Comparison of ENCODE assay signal across 22 mouse cellular contexts in the genomic region with DNA sequence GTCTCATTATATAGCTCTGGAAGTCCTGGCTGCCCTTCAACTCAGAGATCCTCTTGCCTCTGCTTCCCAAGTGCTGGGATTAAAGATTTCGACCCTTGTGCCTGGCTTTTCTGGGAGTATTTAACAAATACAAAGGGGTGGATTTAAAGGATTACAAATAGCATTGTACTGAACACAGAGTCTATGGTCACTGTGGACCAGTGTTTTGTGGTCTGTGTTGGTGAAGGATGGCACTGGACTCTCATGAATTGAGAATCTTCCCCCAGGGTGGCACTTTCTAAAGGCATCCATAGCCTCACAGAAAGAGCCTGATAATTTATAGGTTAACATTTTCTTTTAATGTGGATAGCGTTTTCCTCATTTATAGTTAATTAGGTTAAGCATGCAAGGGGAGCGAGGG. TPM values are rescaled to one million over a fixed set of nuclear protein-coding genes. Genes with fewer than 3 reads are reported as not detected.
DNase-seq lines count a peak whose midpoint lies in the region; ATAC-seq lines count a peak whose summit lies in the region.
"Had no signal": no experiment of that assay in that cellular context is flagged by ENCODE, and none has a peak within 500 bp of the region (broad histone marks: within the 10 kb centered on the region; RNA-seq: fewer than 3 reads in every experiment).

No protein-coding gene starts in this region.

- ATAC-seq in hindbrain, embryonic 16.5 days: 0 out of 2 replicates have a peak, but pooled peaks have one; percentile 6
- ATAC-seq in hindbrain, embryonic 12.5 days (ENCODE audit: low FRiP score): no peak
- peak; percentile 43; the same call in 1 of the 2 replicates for ATAC-seq in neural tube, embryonic 13.5 days (ENCODE audit: low read depth)
- no peak for ATAC-seq in neural tube, embryonic 15.5 days (ENCODE audit: low FRiP score)
- ATAC-seq: forebrain, embryonic 14.5 days; forebrain, embryonic 16.5 days had no signal

- H3K9me3 ChIP-seq in hindbrain, embryonic 16.5 days (ENCODE audit: control insufficient read depth, low read length): no peaks in the 10 kb centered on the region
- H3K9me3 ChIP-seq in hindbrain, embryonic 12.5 days (replicated peaks): no peaks in the 10 kb centered on the region
- H3K9me3 ChIP-seq in neural tube, embryonic 13.5 days: no peaks in the 10 kb centered on the region
- no peaks in the 10 kb centered on the region for H3K9me3 ChIP-seq in neural tube, embryonic 15.5 days (replicated peaks)
- H3K9me3 ChIP-seq: embryonic facial prominence, embryonic 13.5 days; embryonic facial prominence, embryonic 15.5 days; forebrain, embryonic 10.5 days; forebrain, embryonic 12.5 days had no signal

- H3K36me3 ChIP-seq in hindbrain, embryonic 16.5 days (ENCODE audit: control insufficient read depth, insufficient read depth, low read length): no peaks in the 10 kb centered on the region
- no peaks in the 10 kb centered on the region for H3K36me3 ChIP-seq in hindbrain, embryonic 12.5 days
- no peaks in the 10 kb centered on the region for H3K36me3 ChIP-seq in neural tube, embryonic 13.5 days
- no peaks in the 10 kb centered on the region for H3K36me3 ChIP-seq in neural tube, embryonic 15.5 days
- H3K36me3 ChIP-seq: embryonic facial prominence, embryonic 13.5 days; embryonic facial prominence, embryonic 15.5 days; forebrain, embryonic 10.5 days; forebrain, embryonic 12.5 days had no signal

- DNase-seq in lung, postnatal 25 days (ENCODE audit: low spot score): no peak
- DNase-seq: adrenal gland, adult 2 months; adrenal gland, postnatal 10 days; adrenal gland, postnatal 25 days; cerebellum, adult 11 months; cerebellum, adult 18-20 months; cerebellum, adult 8-10 months; cerebellum, adult 9-11 months; cerebellum, postnatal 14 days; cerebellum, postnatal 36 days; embryo, embryonic 11 days had no signal

- H3K27me3 ChIP-seq in hindbrain, embryonic 16.5 days (replicated peaks; ENCODE audit: control insufficient read depth, insufficient read depth, low read length): no peaks in the 10 kb centered on the region
- no peaks in the 10 kb centered on the region for H3K27me3 ChIP-seq in hindbrain, embryonic 12.5 days
- no peaks in the 10 kb centered on the region for H3K27me3 ChIP-seq in neural tube, embryonic 13.5 days
- no peaks in the 10 kb centered on the region for H3K27me3 ChIP-seq in neural tube, embryonic 15.5 days (replicated peaks)
- H3K27me3 ChIP-seq: embryonic facial prominence, embryonic 13.5 days; embryonic facial prominence, embryonic 15.5 days; forebrain, embryonic 12.5 days had no signal

- WGBS in hindbrain, embryonic 16.5 days: 45% methylated on average over 3 of the region's 3 CpGs
- 68% methylated on average over 3 of the region's 3 CpGs for WGBS in hindbrain, embryonic 12.5 days
- 36% methylated on average over 3 of the region's 3 CpGs for WGBS in neural tube, embryonic 13.5 days
- 28% methylated on average over 3 of the region's 3 CpGs for WGBS in neural tube, embryonic 15.5 days

- H3K4me1 ChIP-seq in hindbrain, embryonic 16.5 days (ENCODE audit: control insufficient read depth, insufficient read depth, low read depth, low read length): no peaks in the 10 kb centered on the region
- H3K4me1 ChIP-seq in hindbrain, embryonic 12.5 days: no peaks in the 10 kb centered on the region
- no peaks in the 10 kb centered on the region for H3K4me1 ChIP-seq in neural tube, embryonic 13.5 days (replicated peaks)
- 0 out of 2 replicates have a peak, but pooled peaks cover 3% of the 10 kb centered on the region for H3K4me1 ChIP-seq in neural tube, embryonic 15.5 days
- H3K4me1 ChIP-seq: embryonic facial prominence, embryonic 15.5 days; forebrain, embryonic 10.5 days; forebrain, embryonic 12.5 days had no signal

- H3K4me2 ChIP-seq in hindbrain, embryonic 16.5 days (ENCODE audit: low read length): no peak overlapping the region
- H3K4me2 ChIP-seq in hindbrain, embryonic 12.5 days (replicated peaks): no peak overlapping the region
- H3K4me2 ChIP-seq in neural tube, embryonic 13.5 days: no peak overlapping the region
- H3K4me2 ChIP-seq in neural tube, embryonic 15.5 days: no peak overlapping the region
- H3K4me2 ChIP-seq: embryonic facial prominence, embryonic 13.5 days; embryonic facial prominence, embryonic 15.5 days; forebrain, embryonic 12.5 days had no signal

- H3K4me3 ChIP-seq in hindbrain, embryonic 16.5 days (ENCODE audit: low read length): no peak overlapping the region
- no peak overlapping the region for H3K4me3 ChIP-seq in hindbrain, embryonic 12.5 days
- H3K4me3 ChIP-seq in neural tube, embryonic 13.5 days: no peak overlapping the region
- no peak overlapping the region for H3K4me3 ChIP-seq in neural tube, embryonic 15.5 days (replicated peaks)
- H3K4me3 ChIP-seq: embryonic facial prominence, embryonic 13.5 days; embryonic facial prominence, embryonic 15.5 days; erythroblast, embryonic 14.5 days; forebrain, embryonic 10.5 days; forebrain, embryonic 12.5 days had no signal

- H3K9ac ChIP-seq in hindbrain, embryonic 16.5 days (ENCODE audit: low read depth, low read length): no peak overlapping the region
- no peak overlapping the region for H3K9ac ChIP-seq in hindbrain, embryonic 12.5 days
- no peak overlapping the region for H3K9ac ChIP-seq in neural tube, embryonic 13.5 days
- no peak overlapping the region for H3K9ac ChIP-seq in neural tube, embryonic 15.5 days (replicated peaks)
- H3K9ac ChIP-seq: embryonic facial prominence, embryonic 13.5 days; embryonic facial prominence, embryonic 15.5 days; forebrain, embryonic 12.5 days had no signal

- no peak overlapping the region for H3K27ac ChIP-seq in hindbrain, embryonic 16.5 days (ENCODE audit: low read depth, low read length)
- no peak overlapping the region for H3K27ac ChIP-seq in hindbrain, embryonic 12.5 days
- H3K27ac ChIP-seq in neural tube, embryonic 13.5 days (replicated peaks): no peak overlapping the region
- H3K27ac ChIP-seq in neural tube, embryonic 15.5 days (replicated peaks): no peak overlapping the region
- H3K27ac ChIP-seq: embryonic facial prominence, embryonic 13.5 days; embryonic facial prominence, embryonic 15.5 days; forebrain, embryonic 10.5 days; forebrain, embryonic 12.5 days had no signal

RNA-seq across cellular contexts. Expression of gene Insig2, which starts 49.2 kb away (rescaled TPM):
- 39.8 and 46.8 TPM in 2 replicates for polyA plus RNA-seq in hindbrain, embryonic 16.5 days (2015; fragmentation: Nextera tagmentation; extraction: Ambion mirVana)
- polyA plus RNA-seq in hindbrain, embryonic 12.5 days (2016; fragmentation: Nextera tagmentation; extraction: Ambion mirVana): 29.2 and 29.4 TPM in 2 replicates
- polyA plus RNA-seq in neural tube, embryonic 13.5 days (2015; fragmentation: Nextera tagmentation; extraction: Ambion mirVana): 42.4 and 48.6 TPM in 2 replicates
- polyA plus RNA-seq in neural tube, embryonic 15.5 days (2015; fragmentation: Nextera tagmentation; extraction: Ambion mirVana): 41.3 and 49.3 TPM in 2 replicates

RNA-seq across cellular contexts. Expression of gene Ccdc93, which starts 49.3 kb away (rescaled TPM):
- 11.0 and 11.7 TPM in 2 replicates for polyA plus RNA-seq in hindbrain, embryonic 16.5 days (2015; fragmentation: Nextera tagmentation; extraction: Ambion mirVana)
- 14.9 and 15.8 TPM in 2 replicates for polyA plus RNA-seq in hindbrain, embryonic 12.5 days (2016; fragmentation: Nextera tagmentation; extraction: Ambion mirVana)
- polyA plus RNA-seq in neural tube, embryonic 13.5 days (2015; fragmentation: Nextera tagmentation; extraction: Ambion mirVana): 9.3 and 11.6 TPM in 2 replicates
- polyA plus RNA-seq in neural tube, embryonic 15.5 days (2015; fragmentation: Nextera tagmentation; extraction: Ambion mirVana): 9.7 and 12.2 TPM in 2 replicates

Comparison
In these comparisons a context has a peak if more than half of its experiments do, and no peak if none do; other contexts are left out.
1. ATAC-seq: peak in hindbrain, embryonic 16.5 days (single experiment) and neural tube, embryonic 13.5 days (single experiment); none in hindbrain, embryonic 12.5 days (single experiment) and neural tube, embryonic 15.5 days (single experiment).